Mouse (Mus musculus) forebrain, embryonic 12.5 days (tissue): ENCODE measurements around the gene Smim27. TPM values are rescaled to one million over a fixed set of nuclear protein-coding genes. Genes with fewer than 3 reads are reported as not detected.
"Not testable (repeated sequence)": the region's sequence is repeated elsewhere in the genome, so short reads cannot be mapped to it uniquely, and the experiment has no call there.

ENCODE experiments used
- ATAC-seq: fragments of 200-750 bp; cut with Nextera tagmentation; 2 replicates; pipeline ENCODE4 v1.8.0; 2017; ENCODE audit warnings: moderate TSS enrichment; ENCODE audit not compliant: low FRiP score
- H3K27ac ChIP-seq: fragments of 300-500 bp; sonication (generic); 2 replicates; pipeline ENCODE4 v1.5.1; 2016; ENCODE audit warnings: mild to moderate bottlenecking
- H3K27me3 ChIP-seq: fragments of 300-500 bp; sonication (generic); 2 replicates; pipeline ENCODE4 v1.6.1; 2016; ENCODE audit warnings: mild to moderate bottlenecking
- H3K36me3 ChIP-seq: fragments of 300-500 bp; sonication (generic); replicated peaks from 2 replicates; pipeline ENCODE4 v1.6.1; 2016; ENCODE audit warnings: mild to moderate bottlenecking
- H3K4me1 ChIP-seq: fragments of 300-500 bp; sonication (generic); 2 replicates; pipeline ENCODE4 v1.6.1; 2016
- H3K4me2 ChIP-seq: fragments of 300-500 bp; sonication (generic); 2 replicates; pipeline ENCODE4 v1.6.1; 2016; ENCODE audit warnings: mild to moderate bottlenecking, moderate library complexity
- H3K4me3 ChIP-seq: fragments of 300-500 bp; sonication (generic); replicated peaks from 2 replicates; pipeline ENCODE4 v1.5.1; 2016; ENCODE audit warnings: mild to moderate bottlenecking
- H3K9ac ChIP-seq: fragments of 300-500 bp; sonication (generic); 2 replicates; pipeline ENCODE4 v1.6.1; 2016; ENCODE audit warnings: mild to moderate bottlenecking
- H3K9me3 ChIP-seq: fragments of 300-500 bp; sonication (generic); 2 replicates; pipeline ENCODE4 v1.6.1; 2016
- WGBS: fragments of 180-500 bp; shearing (Covaris S2); methylation state at CpG from one replicate; pipeline ENCODE4 v1.1.7; 2016; 5-methylcytosine and 5-hydroxymethylcytosine counted together
- polyA plus RNA-seq: library from polyadenylated mRNA; unstranded; fragments of >200 nt; fragmentation: Nextera tagmentation; extraction: Ambion mirVana; gene quantifications from 2 replicates; pipeline ENCODE4 v1.2.1, GENCODE M21; 2016

The Smim27 gene
- polyA plus RNA-seq, 1 experiment from 2014 or later, result 32.7 TPM

GRCm38 (mm10) chr4:40268204-40268813 lies 1.1 kb upstream of the Smim27 start:
- peak overlapping the region; percentile 89 for H3K9ac ChIP-seq
- under 1% methylated on average over 50 of the region's 50 CpGs for WGBS
- H3K36me3 ChIP-seq, result peaks cover 17% of the 10 kb centered on the region; the same call in 1 of the 2 replicates
- H3K4me2 ChIP-seq, result peak overlapping the region; percentile 89
- peaks cover 24% of the 10 kb centered on the region for H3K4me1 ChIP-seq
- no peaks in the 10 kb centered on the region for H3K9me3 ChIP-seq
- peak overlapping the region; percentile 97 for H3K27ac ChIP-seq
- no peaks in the 10 kb centered on the region for H3K27me3 ChIP-seq
- ATAC-seq, result peak; percentile 83
- H3K4me3 ChIP-seq, result peak overlapping the region; percentile 71

GRCm38 (mm10) chr4:40268835-40269234 lies 544 bp upstream of the Smim27 start:
- Histone ChIP-seq H3K9ac (peak overlapping the region; percentile 89), H3K9me3 (no peaks in the 10 kb centered on the region), H3K27ac (peak overlapping the region; percentile 97), H3K4me3 (peak overlapping the region; percentile 71), H3K4me1 (peaks cover 24% of the 10 kb centered on the region), H3K4me2 (peak overlapping the region; percentile 89), H3K36me3 (peaks cover 18% of the 10 kb centered on the region), H3K27me3 (no peaks in the 10 kb centered on the region)
- under 1% methylated on average over 16 of the region's 16 CpGs for WGBS
- ATAC-seq, result peak; percentile 9

GRCm38 (mm10) chr4:40278880-40279275 lies 9.5 kb downstream of the Smim27 start:
- Histone ChIP-seq H3K27ac (peak overlapping the region; percentile 42; the same call in 1 of the 2 replicates), H3K36me3 (peaks cover 21% of the 10 kb centered on the region)
- peak; percentile 77 for ATAC-seq

GRCm38 (mm10) chr4:40279276-40279900 lies 10.0 kb downstream of the Smim27 start, which contains the start of gene Ndufb6:
Ndufb6 (minus strand) TSS chr4:40279421.
- H3K4me3 ChIP-seq, result peak within 1 kb of the TSS; percentile 85
- peak within 1 kb of the TSS; percentile 47 for H3K27ac ChIP-seq
- H3K9ac ChIP-seq, result peak within 1 kb of the TSS; percentile 82
- H3K9me3 ChIP-seq, result no peaks in the 10 kb centered on the region
- no peaks in the 10 kb centered on the region for H3K27me3 ChIP-seq
- under 1% methylated on average over 36 of the region's 36 CpGs for WGBS
- peaks cover 19% of the 10 kb centered on the region for H3K36me3 ChIP-seq
- ATAC-seq, result peak; percentile 96
- H3K4me1 ChIP-seq, result peaks cover 13% of the 10 kb centered on the region
- peak within 1 kb of the TSS; percentile 94 for H3K4me2 ChIP-seq

More at GRCm38 (mm10) chr4:40278880-40279275, 9.5 kb downstream of the Smim27 start:
- H3K9me3 ChIP-seq, result no peaks in the 10 kb centered on the region
- peaks cover 13% of the 10 kb centered on the region for H3K4me1 ChIP-seq
- H3K4me2 ChIP-seq, result peak overlapping the region; percentile 94
- H3K9ac ChIP-seq, result peak overlapping the region; percentile 82
- peak overlapping the region; percentile 85 for H3K4me3 ChIP-seq
- H3K27me3 ChIP-seq, result no peaks in the 10 kb centered on the region
- under 1% methylated on average over 21 of the region's 21 CpGs for whole genome bisulfite sequencing

- Histone ChIP-seq H3K9ac (no peak overlapping the region), H3K27me3 (no peaks in the 10 kb centered on the region), H3K4me2 (no peak overlapping the region), H3K4me3 (no peak overlapping the region), H3K4me1 (no peaks in the 10 kb centered on the region), H3K36me3 (no peaks in the 10 kb centered on the region), H3K9me3 (no peaks in the 10 kb centered on the region), H3K27ac (no peak overlapping the region)
- ATAC-seq, result no peak
- 20% methylated on average over 4 of the region's 4 CpGs for WGBS
These were observed 16.2 kb downstream of the Smim27 start for GRCm38 (mm10) chr4:40285582-40285981.

- Histone ChIP-seq H3K4me2 (no peak overlapping the region), H3K27ac (no peak overlapping the region), H3K9ac (no peak overlapping the region), H3K27me3 (no peaks in the 10 kb centered on the region), H3K4me1 (no peaks in the 10 kb centered on the region), H3K9me3 (no peaks in the 10 kb centered on the region), H3K36me3 (no peaks in the 10 kb centered on the region), H3K4me3 (no peak overlapping the region)
- ATAC-seq, result no peak
- WGBS, result 79% methylated on average over 6 of the region's 6 CpGs
These were observed 18.0 kb downstream of the Smim27 start for GRCm38 (mm10) chr4:40287415-40287814.

- H3K27me3 ChIP-seq, result no peaks in the 10 kb centered on the region
These were observed 19.7 kb downstream of the Smim27 start for GRCm38 (mm10) chr4:40289046-40289445.

GRCm38 (mm10) chr4:40291511-40291910 lies 22.1 kb downstream of the Smim27 start:
- WGBS, result 93% methylated on average over 11 of the region's 11 CpGs
- H3K4me1 ChIP-seq, H3K4me2 ChIP-seq, H3K4me3 ChIP-seq, H3K27ac ChIP-seq, H3K9me3 ChIP-seq, H3K9ac ChIP-seq, H3K27me3 ChIP-seq, H3K36me3 ChIP-seq, ATAC-seq: not testable (repeated sequence)

More at GRCm38 (mm10) chr4:40289046-40289445, 19.7 kb downstream of the Smim27 start:
- Histone ChIP-seq H3K4me2 (no peak overlapping the region), H3K36me3 (no peaks in the 10 kb centered on the region), H3K4me1 (no peaks in the 10 kb centered on the region), H3K9me3 (no peaks in the 10 kb centered on the region), H3K27ac (no peak overlapping the region), H3K9ac (no peak overlapping the region), H3K4me3 (no peak overlapping the region)
- no peak for ATAC-seq
- 90% methylated on average over 2 of the region's 2 CpGs for WGBS

- WGBS, result 77% methylated on average over 5 of the region's 5 CpGs
- H3K4me2 ChIP-seq, result no peak overlapping the region
- H3K9me3 ChIP-seq, result no peaks in the 10 kb centered on the region
These were observed 29.8 kb downstream of the Smim27 start for GRCm38 (mm10) chr4:40299169-40299568.

GRCm38 (mm10) chr4:40301076-40301789 lies 31.9 kb downstream of the Smim27 start:
- ATAC-seq, result peak; percentile 82; the same call in 1 of the 2 replicates
- Histone ChIP-seq H3K4me3 (no peak overlapping the region), H3K9me3 (no peaks in the 10 kb centered on the region)

More at GRCm38 (mm10) chr4:40299169-40299568, 29.8 kb downstream of the Smim27 start:
- H3K9ac ChIP-seq, result no peak overlapping the region
- H3K36me3 ChIP-seq, result no peaks in the 10 kb centered on the region
- no peak overlapping the region for H3K27ac ChIP-seq
- H3K4me1 ChIP-seq, result no peaks in the 10 kb centered on the region
- no peak for ATAC-seq
- peaks cover 8% of the 10 kb centered on the region; the same call in 1 of the 2 replicates for H3K27me3 ChIP-seq
- no peak overlapping the region for H3K4me3 ChIP-seq

GRCm38 (mm10) chr4:40302445-40303125 lies 33.2 kb downstream of the Smim27 start:
- Histone ChIP-seq H3K27me3 (peaks cover 8% of the 10 kb centered on the region; the same call in 1 of the 2 replicates), H3K4me1 (no peaks in the 10 kb centered on the region), H3K4me3 (no peak overlapping the region), H3K36me3 (no peaks in the 10 kb centered on the region), H3K9me3 (no peaks in the 10 kb centered on the region), H3K9ac (no peak overlapping the region), H3K4me2 (no peak overlapping the region), H3K27ac (no peak overlapping the region)
- no peak for ATAC-seq
- 86% methylated on average over 10 of the region's 10 CpGs for WGBS

More at GRCm38 (mm10) chr4:40301076-40301789, 31.9 kb downstream of the Smim27 start:
- Histone ChIP-seq H3K36me3 (no peaks in the 10 kb centered on the region), H3K27ac (no peak overlapping the region), H3K27me3 (peaks cover 8% of the 10 kb centered on the region; the same call in 1 of the 2 replicates), H3K4me1 (no peaks in the 10 kb centered on the region), H3K4me2 (peak overlapping the region; percentile 26), H3K9ac (no peak overlapping the region)
- 15% methylated on average over 16 of the region's 16 CpGs for WGBS

- no peak overlapping the region for H3K9ac ChIP-seq
- no peak for ATAC-seq
- no peaks in the 10 kb centered on the region for H3K36me3 ChIP-seq
- H3K4me1 ChIP-seq, result no peaks in the 10 kb centered on the region
- H3K27ac ChIP-seq, result no peak overlapping the region
- H3K9me3 ChIP-seq, result no peaks in the 10 kb centered on the region
- H3K4me3 ChIP-seq, result no peak overlapping the region
- no peak overlapping the region for H3K4me2 ChIP-seq
- no peaks in the 10 kb centered on the region for H3K27me3 ChIP-seq
These were observed 40.3 kb downstream of the Smim27 start for GRCm38 (mm10) chr4:40309682-40310081.
